Mouse (Mus musculus): ENCODE results near the gene Fbxo21. TPM values are rescaled to one million over a fixed set of nuclear protein-coding genes. Genes with fewer than 3 reads are reported as not detected.
A peak's percentile ranks its signal among the peaks of the same experiment; 100 is the strongest.

The Fbxo21 gene
- polyA plus RNA-seq, 1 experiment from 2014 or later, result 43.6 TPM

DNA sequence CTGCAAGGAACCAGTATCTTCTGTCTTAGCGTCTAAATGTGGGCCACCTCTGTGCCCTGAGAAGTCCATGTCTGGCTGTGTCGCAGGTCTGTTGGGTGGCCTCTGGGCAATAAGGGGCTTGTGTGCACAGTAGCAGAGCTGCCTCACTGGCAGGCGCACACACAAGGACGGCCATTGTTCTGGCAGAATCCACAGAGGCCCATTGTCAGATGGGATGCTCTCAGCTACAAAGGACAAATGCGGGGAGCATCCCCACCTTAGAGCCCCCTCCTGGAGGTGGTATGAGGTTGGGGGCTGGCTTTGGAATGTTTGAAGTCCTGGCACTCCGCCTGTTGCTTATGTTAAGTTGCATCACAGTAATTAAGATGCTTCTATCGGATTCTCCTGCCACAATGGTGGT lies 22.5 kb downstream of the Fbxo21 start:
- peak; percentile 51; the same call in 1 of the 2 replicates for ATAC-seq (ENCODE audit: low read depth)

DNA sequence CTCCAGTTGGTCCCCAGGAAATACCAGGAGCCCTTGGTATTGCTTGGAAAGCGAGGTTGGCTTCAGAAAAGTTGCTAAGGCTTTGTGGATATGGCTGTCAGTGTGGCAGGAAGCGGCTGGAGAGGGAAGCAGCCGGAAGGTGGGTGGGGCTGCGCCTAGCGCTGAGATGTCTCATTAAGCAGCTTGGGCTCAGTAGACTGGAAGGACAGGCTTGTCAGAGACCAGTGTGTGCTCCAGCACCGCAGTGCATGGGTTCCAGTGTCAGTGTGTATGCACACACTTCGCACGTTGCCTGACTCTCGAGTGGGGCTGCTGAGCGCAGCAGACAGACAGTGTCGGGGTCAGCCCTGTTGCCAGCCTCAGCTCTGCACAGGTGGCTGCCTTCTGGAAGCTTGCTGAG lies 23.1 kb downstream of the Fbxo21 start:
- H3K4me1 ChIP-seq (ENCODE audit: control insufficient read depth, insufficient read depth, low read length), result no peaks in the 10 kb centered on the region
- no peak for DNase-seq (ENCODE audit: low spot score)
- peaks cover 97% of the 10 kb centered on the region for H3K36me3 ChIP-seq (ENCODE audit: control insufficient read depth, insufficient read depth, low read length)
- no peak overlapping the region for H3K27ac ChIP-seq (replicated peaks; ENCODE audit: low read depth, low read length)
- ATAC-seq (ENCODE audit: low read depth), result no peak
- H3K27me3 ChIP-seq (replicated peaks; ENCODE audit: control insufficient read depth, insufficient read depth, low read length), result no peaks in the 10 kb centered on the region
- H3K9ac ChIP-seq (ENCODE audit: low read depth, low read length), result no peak overlapping the region
- no peak overlapping the region for H3K4me3 ChIP-seq (ENCODE audit: low read depth, low read length)
- H3K4me2 ChIP-seq (ENCODE audit: low read depth, low read length), result no peak overlapping the region
- no peaks in the 10 kb centered on the region for H3K9me3 ChIP-seq (ENCODE audit: control insufficient read depth, low read length)
- 72% methylated on average over 11 of the region's 11 CpGs for WGBS

More for the DNA sequence above, 22.5 kb downstream of the Fbxo21 start:
- Histone ChIP-seq H3K4me1 (ENCODE audit: control insufficient read depth, insufficient read depth, low read length) (no peaks in the 10 kb centered on the region), H3K27ac (replicated peaks; ENCODE audit: low read depth, low read length) (no peak overlapping the region), H3K9me3 (ENCODE audit: control insufficient read depth, low read length) (no peaks in the 10 kb centered on the region), H3K4me2 (ENCODE audit: low read depth, low read length) (no peak overlapping the region), H3K27me3 (replicated peaks; ENCODE audit: control insufficient read depth, insufficient read depth, low read length) (no peaks in the 10 kb centered on the region), H3K4me3 (ENCODE audit: low read depth, low read length) (no peak overlapping the region), H3K36me3 (ENCODE audit: control insufficient read depth, insufficient read depth, low read length) (peaks cover 99% of the 10 kb centered on the region), H3K9ac (ENCODE audit: low read depth, low read length) (no peak overlapping the region)
- DNase-seq (ENCODE audit: low spot score), result no peak
- 46% methylated on average over 7 of the region's 7 CpGs for WGBS

DNA sequence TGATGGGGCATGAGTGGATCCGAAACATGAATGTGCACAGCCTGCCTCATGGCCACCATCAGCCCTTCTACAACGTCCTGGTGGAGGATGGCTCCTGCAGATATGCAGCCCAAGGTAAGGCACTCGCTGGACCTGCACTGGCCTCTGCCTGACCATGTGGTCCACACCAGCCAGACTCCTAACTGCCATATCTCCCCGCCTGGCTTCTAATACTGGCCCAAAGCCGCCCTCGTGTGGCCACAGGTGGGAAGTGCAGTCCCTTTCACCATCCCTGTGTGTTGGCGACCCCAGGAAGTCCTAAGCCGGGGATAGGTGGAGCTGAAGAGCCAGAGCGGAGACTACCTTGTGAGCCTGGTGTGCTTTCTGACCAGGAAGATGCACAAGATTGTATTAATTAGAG lies 25.5 kb downstream of the Fbxo21 start:
- no peak overlapping the region for H3K27ac ChIP-seq (replicated peaks; ENCODE audit: low read depth, low read length)
- ATAC-seq (ENCODE audit: low read depth), result 0 out of 2 replicates have a peak, but pooled peaks have one; percentile 22
- H3K4me3 ChIP-seq (ENCODE audit: low read depth, low read length), result no peak overlapping the region
- WGBS, result 33% methylated on average over 9 of the region's 9 CpGs
- DNase-seq (ENCODE audit: low spot score), result peak; percentile 51
- H3K9ac ChIP-seq (ENCODE audit: low read depth, low read length), result no peak overlapping the region
- H3K27me3 ChIP-seq (replicated peaks; ENCODE audit: control insufficient read depth, insufficient read depth, low read length), result no peaks in the 10 kb centered on the region
- H3K4me2 ChIP-seq (ENCODE audit: low read depth, low read length), result no peak overlapping the region
- peaks cover 96% of the 10 kb centered on the region for H3K36me3 ChIP-seq (ENCODE audit: control insufficient read depth, insufficient read depth, low read length)
- H3K9me3 ChIP-seq (ENCODE audit: control insufficient read depth, low read length), result no peaks in the 10 kb centered on the region
- no peaks in the 10 kb centered on the region for H3K4me1 ChIP-seq (ENCODE audit: control insufficient read depth, insufficient read depth, low read length)

DNA sequence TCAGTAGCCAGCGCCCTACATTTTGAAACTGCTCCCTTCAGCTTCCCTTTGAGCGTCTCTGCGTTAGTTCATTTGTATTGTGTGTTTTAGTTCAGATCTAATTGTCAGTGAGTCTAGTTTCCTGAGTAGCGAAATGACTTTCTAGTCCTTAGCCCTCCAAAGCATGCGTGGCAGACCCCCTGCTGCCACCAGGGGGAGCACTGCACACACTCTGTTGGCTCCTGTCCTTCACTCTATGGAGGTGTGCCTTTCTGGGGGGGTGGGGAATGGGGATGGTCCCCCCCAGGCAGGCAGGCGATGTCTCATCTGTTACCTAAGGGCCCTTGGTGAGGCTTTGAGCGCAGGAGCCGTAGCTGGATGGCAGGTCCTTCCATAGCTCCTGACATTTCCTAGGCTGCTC lies 28.1 kb downstream of the Fbxo21 start:
- 76% methylated on average over 8 of the region's 8 CpGs for WGBS
- peak; percentile 36 for DNase-seq (ENCODE audit: low spot score)
- H3K9ac ChIP-seq (ENCODE audit: low read depth, low read length), result no peak overlapping the region
- no peaks in the 10 kb centered on the region for H3K9me3 ChIP-seq (ENCODE audit: control insufficient read depth, low read length)
- no peaks in the 10 kb centered on the region for H3K27me3 ChIP-seq (replicated peaks; ENCODE audit: control insufficient read depth, insufficient read depth, low read length)
- H3K36me3 ChIP-seq (ENCODE audit: control insufficient read depth, insufficient read depth, low read length), result peaks cover 95% of the 10 kb centered on the region
- no peak overlapping the region for H3K27ac ChIP-seq (replicated peaks; ENCODE audit: low read depth, low read length)
- no peaks in the 10 kb centered on the region for H3K4me1 ChIP-seq (ENCODE audit: control insufficient read depth, insufficient read depth, low read length)
- H3K4me2 ChIP-seq (ENCODE audit: low read depth, low read length), result no peak overlapping the region
- ATAC-seq (ENCODE audit: low read depth), result no peak
- H3K4me3 ChIP-seq (ENCODE audit: low read depth, low read length), result no peak overlapping the region

DNA sequence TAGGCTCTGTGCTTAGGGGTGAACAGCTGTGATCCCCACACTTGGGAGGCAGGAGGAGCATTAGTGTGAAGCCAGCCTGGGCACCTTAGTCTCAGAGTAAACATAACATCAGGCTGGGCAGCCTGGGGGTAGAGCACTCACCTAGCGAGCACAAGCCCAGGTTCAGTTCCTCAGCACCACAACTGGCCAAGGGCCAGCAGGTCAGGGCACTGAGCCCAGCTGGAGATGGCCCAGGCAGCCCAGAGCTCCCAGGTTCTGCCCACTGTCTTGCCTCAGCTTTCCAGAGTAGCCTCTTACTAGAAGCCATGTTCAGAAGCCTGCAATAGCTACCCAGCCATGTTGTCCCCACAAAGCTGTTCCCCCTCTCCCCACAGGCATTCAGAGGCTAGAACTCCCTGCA lies 29.2 kb downstream of the Fbxo21 start:
- Histone ChIP-seq H3K27ac (replicated peaks; ENCODE audit: low read depth, low read length) (no peak overlapping the region), H3K4me1 (ENCODE audit: control insufficient read depth, insufficient read depth, low read length) (no peaks in the 10 kb centered on the region), H3K36me3 (ENCODE audit: control insufficient read depth, insufficient read depth, low read length) (peaks cover 91% of the 10 kb centered on the region), H3K9me3 (ENCODE audit: control insufficient read depth, low read length) (no peaks in the 10 kb centered on the region), H3K9ac (ENCODE audit: low read depth, low read length) (no peak overlapping the region), H3K4me2 (ENCODE audit: low read depth, low read length) (no peak overlapping the region), H3K27me3 (replicated peaks; ENCODE audit: control insufficient read depth, insufficient read depth, low read length) (no peaks in the 10 kb centered on the region), H3K4me3 (ENCODE audit: low read depth, low read length) (no peak overlapping the region)
- ATAC-seq (ENCODE audit: low read depth), result no peak
- no peak for DNase-seq (ENCODE audit: low spot score)
- WGBS, result 56% methylated on average over 1 of the region's 1 CpGs

DNA sequence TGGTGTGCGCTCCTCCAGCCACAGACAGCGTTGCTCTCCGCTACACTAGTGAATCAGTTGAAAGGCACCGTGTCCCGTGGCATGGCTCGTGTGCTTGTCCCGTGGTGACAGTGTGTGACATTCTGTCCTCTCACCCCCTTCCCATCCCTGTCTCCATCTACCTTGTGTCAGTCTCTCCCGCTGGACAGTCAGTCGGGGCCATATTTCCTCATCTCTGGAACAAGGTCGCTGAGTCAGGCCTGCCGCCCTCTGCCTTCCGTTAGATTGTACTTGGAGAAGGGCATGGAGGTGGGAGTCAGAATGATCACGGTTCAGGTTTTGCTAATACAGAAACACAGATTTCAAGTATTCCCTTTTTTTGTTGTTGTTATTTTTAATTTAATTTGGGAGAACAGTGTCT lies 31.8 kb downstream of the Fbxo21 start:
- DNase-seq (ENCODE audit: low spot score), result no peak
- H3K9me3 ChIP-seq (ENCODE audit: control insufficient read depth, low read length), result no peaks in the 10 kb centered on the region

DNA sequence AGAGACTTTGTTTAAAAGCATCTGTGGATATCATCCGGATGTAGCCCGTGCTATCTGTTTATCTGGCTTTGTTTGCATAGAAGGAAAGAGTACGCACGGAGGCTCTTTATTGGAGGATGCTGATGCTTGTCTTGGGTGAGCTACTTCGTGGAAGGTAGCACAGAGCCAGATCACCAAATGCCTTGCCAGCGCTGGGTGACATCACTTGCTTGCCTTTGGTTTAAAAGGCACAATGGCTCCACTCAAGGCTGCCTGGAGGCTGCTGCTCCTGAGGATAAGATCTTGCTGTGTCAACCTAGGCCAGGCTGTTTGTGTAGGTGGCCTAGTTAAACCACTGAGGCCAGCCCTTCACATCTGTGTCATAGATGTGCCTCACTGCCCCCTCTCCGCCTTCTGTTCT lies 34.3 kb downstream of the Fbxo21 start:
- 79% methylated on average over 7 of the region's 7 CpGs for WGBS
- H3K27me3 ChIP-seq (replicated peaks; ENCODE audit: control insufficient read depth, insufficient read depth, low read length), result no peaks in the 10 kb centered on the region
- no peak overlapping the region for H3K27ac ChIP-seq (replicated peaks; ENCODE audit: low read depth, low read length)
- H3K9me3 ChIP-seq (ENCODE audit: control insufficient read depth, low read length), result no peaks in the 10 kb centered on the region
- no peak overlapping the region for H3K4me2 ChIP-seq (ENCODE audit: low read depth, low read length)
- peaks cover 42% of the 10 kb centered on the region for H3K36me3 ChIP-seq (ENCODE audit: control insufficient read depth, insufficient read depth, low read length)
- ATAC-seq (ENCODE audit: low read depth) (no peak), DNase-seq (ENCODE audit: low spot score) (no peak)
- H3K4me3 ChIP-seq (ENCODE audit: low read depth, low read length), result no peak overlapping the region
- H3K9ac ChIP-seq (ENCODE audit: low read depth, low read length), result no peak overlapping the region
- 0 out of 2 replicates have a peak, but pooled peaks cover 3% of the 10 kb centered on the region for H3K4me1 ChIP-seq (ENCODE audit: control insufficient read depth, insufficient read depth, low read length)

More for the DNA sequence above, 31.8 kb downstream of the Fbxo21 start:
- Histone ChIP-seq H3K4me2 (ENCODE audit: low read depth, low read length) (no peak overlapping the region), H3K4me1 (ENCODE audit: control insufficient read depth, insufficient read depth, low read length) (no peaks in the 10 kb centered on the region), H3K27me3 (replicated peaks; ENCODE audit: control insufficient read depth, insufficient read depth, low read length) (no peaks in the 10 kb centered on the region), H3K27ac (replicated peaks; ENCODE audit: low read depth, low read length) (no peak overlapping the region), H3K4me3 (ENCODE audit: low read depth, low read length) (no peak overlapping the region), H3K9ac (ENCODE audit: low read depth, low read length) (no peak overlapping the region), H3K36me3 (ENCODE audit: control insufficient read depth, insufficient read depth, low read length) (peaks cover 65% of the 10 kb centered on the region)
- 94% methylated on average over 13 of the region's 13 CpGs for WGBS
- no peak for ATAC-seq (ENCODE audit: low read depth)

DNA sequence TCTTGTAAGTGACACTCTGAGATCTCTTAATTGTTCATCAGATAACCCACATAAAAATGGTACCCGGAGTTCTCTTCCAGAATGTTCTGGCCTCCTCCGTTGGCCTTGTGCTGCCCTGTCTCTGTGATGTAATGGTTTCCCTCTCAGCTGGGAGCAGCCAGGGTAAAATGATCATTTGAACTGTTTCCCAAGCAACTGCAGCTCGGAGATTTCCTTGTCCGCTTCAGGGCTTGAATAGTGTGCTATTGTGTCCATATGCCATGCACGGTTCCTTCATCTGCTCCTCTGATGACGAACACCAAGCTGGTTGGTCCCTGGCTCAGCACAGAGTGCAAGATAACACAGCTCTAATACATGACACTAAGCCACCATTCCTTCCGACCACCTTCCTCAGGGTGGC lies 35.3 kb downstream of the Fbxo21 start:
- Histone ChIP-seq H3K36me3 (ENCODE audit: control insufficient read depth, insufficient read depth, low read length) (peaks cover 33% of the 10 kb centered on the region), H3K4me1 (ENCODE audit: control insufficient read depth, insufficient read depth, low read length) (0 out of 2 replicates have a peak, but pooled peaks cover 3% of the 10 kb centered on the region), H3K9me3 (ENCODE audit: control insufficient read depth, low read length) (no peaks in the 10 kb centered on the region), H3K9ac (ENCODE audit: low read depth, low read length) (no peak overlapping the region), H3K27ac (replicated peaks; ENCODE audit: low read depth, low read length) (no peak overlapping the region), H3K4me2 (ENCODE audit: low read depth, low read length) (no peak overlapping the region), H3K4me3 (ENCODE audit: low read depth, low read length) (no peak overlapping the region), H3K27me3 (replicated peaks; ENCODE audit: control insufficient read depth, insufficient read depth, low read length) (no peaks in the 10 kb centered on the region)
- no peak for DNase-seq (ENCODE audit: low spot score)
- ATAC-seq (ENCODE audit: low read depth), result no peak
- 71% methylated on average over 7 of the region's 7 CpGs for WGBS

DNA sequence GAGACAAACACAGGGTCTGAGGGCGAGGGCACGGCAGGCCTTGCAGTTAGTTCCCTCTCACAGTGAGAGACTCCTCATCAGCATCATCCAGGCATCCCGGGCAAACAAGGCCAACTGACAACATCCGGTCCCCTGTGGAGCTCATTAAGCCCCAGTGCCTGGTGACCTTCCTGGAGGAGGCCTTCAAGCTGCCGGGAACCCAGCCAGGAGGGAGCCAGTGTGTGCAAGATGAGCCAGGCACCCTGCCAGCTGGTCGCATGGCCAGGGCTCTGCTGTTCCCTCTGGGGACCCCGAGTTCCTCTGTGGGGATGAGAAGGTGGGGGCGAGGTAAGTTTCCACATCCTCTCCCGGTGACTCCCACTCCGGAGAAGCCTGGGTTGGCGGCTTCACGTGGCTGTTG lies 38.5 kb downstream of the Fbxo21 start:
- Histone ChIP-seq H3K4me1 (ENCODE audit: control insufficient read depth, insufficient read depth, low read length) (0 out of 2 replicates have a peak, but pooled peaks cover 3% of the 10 kb centered on the region), H3K36me3 (ENCODE audit: control insufficient read depth, insufficient read depth, low read length) (peaks cover 6% of the 10 kb centered on the region), H3K27ac (replicated peaks; ENCODE audit: low read depth, low read length) (no peak overlapping the region), H3K4me2 (ENCODE audit: low read depth, low read length) (no peak overlapping the region), H3K27me3 (replicated peaks; ENCODE audit: control insufficient read depth, insufficient read depth, low read length) (no peaks in the 10 kb centered on the region), H3K4me3 (ENCODE audit: low read depth, low read length) (no peak overlapping the region), H3K9ac (ENCODE audit: low read depth, low read length) (no peak overlapping the region), H3K9me3 (ENCODE audit: control insufficient read depth, low read length) (no peaks in the 10 kb centered on the region)
- ATAC-seq (ENCODE audit: low read depth) (peak; percentile 66), DNase-seq (ENCODE audit: low spot score) (peak; percentile 67)
- 10% methylated on average over 11 of the region's 12 CpGs for WGBS

Measured in embryonic facial prominence, embryonic 14.5 days (tissue).